ENCODE assay signal across 25 mouse cellular contexts in the genomic region with DNA sequence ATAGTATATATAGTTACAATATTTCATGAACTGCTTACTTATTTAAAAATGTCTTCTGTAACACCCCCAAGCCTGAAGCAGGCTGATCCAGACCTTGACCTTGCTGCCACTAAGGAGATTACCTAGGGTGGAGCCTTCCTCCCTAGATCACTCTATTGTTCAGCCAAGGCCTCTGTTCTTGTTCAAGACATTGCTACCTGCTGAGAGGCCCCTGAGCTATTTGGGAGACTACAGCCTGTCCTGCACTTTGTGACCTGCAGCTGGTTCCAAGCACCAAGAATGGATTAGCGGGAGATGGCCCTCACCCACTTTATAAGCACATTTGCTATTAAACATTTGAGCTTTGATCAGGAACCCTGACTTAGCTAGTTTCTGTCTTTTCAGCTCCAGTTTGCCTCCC.
"Had no signal": no experiment of that assay in that cellular context is flagged by ENCODE, and none has a peak within 500 bp of the region (broad histone marks: within the 10 kb centered on the region; RNA-seq: fewer than 3 reads in every experiment).

No protein-coding gene starts in this region.

- DNase-seq: gastrocnemius, adult 2 months; gastrocnemius, postnatal 10 days; gastrocnemius, postnatal 25 days; heart, adult 18-20 months; heart, postnatal 10 days; heart, postnatal 36 days; kidney, adult 18-20 months; kidney, adult 8-10 months; kidney, postnatal 10 days; kidney, postnatal 25 days; kidney, postnatal 4 days; layer of hippocampus, postnatal 36 days; left cerebral cortex, postnatal 4 days had no signal

- H3K36me3 ChIP-seq: heart, embryonic 10.5 days; heart, embryonic 12.5 days; hindbrain, embryonic 13.5 days; hindbrain, embryonic 15.5 days; intestine, embryonic 15.5 days; limb, embryonic 13.5 days; limb, embryonic 15.5 days; liver, embryonic 12.5 days had no signal

- H3K4me3 ChIP-seq: gastrocnemius, adult 2 months; heart, embryonic 10.5 days; heart, embryonic 12.5 days; hindbrain, embryonic 13.5 days; hindbrain, embryonic 15.5 days; intestine, embryonic 15.5 days; layer of hippocampus, adult 2 months; limb, embryonic 13.5 days; limb, embryonic 15.5 days; liver, embryonic 12.5 days had no signal

- ATAC-seq: inflammation-experienced regulatory T-cells, adult 6 months; intestine, embryonic 15.5 days; intestine, postnatal 0 days; liver, embryonic 12.5 days had no signal

- H3K9me3 ChIP-seq: heart, embryonic 10.5 days; heart, embryonic 12.5 days; hindbrain, embryonic 13.5 days; hindbrain, embryonic 15.5 days; intestine, embryonic 15.5 days; limb, embryonic 13.5 days; limb, embryonic 15.5 days; liver, embryonic 12.5 days had no signal

- H3K4me2 ChIP-seq: heart, embryonic 12.5 days; hindbrain, embryonic 13.5 days; hindbrain, embryonic 15.5 days; intestine, embryonic 15.5 days; limb, embryonic 13.5 days; limb, embryonic 15.5 days; liver, embryonic 12.5 days had no signal

- H3K4me1 ChIP-seq: heart, embryonic 10.5 days; heart, embryonic 12.5 days; hindbrain, embryonic 13.5 days; hindbrain, embryonic 15.5 days; intestine, embryonic 15.5 days; limb, embryonic 13.5 days; limb, embryonic 15.5 days; liver, embryonic 12.5 days had no signal

- H3K27ac ChIP-seq: gastrocnemius, adult 2 months; heart, embryonic 10.5 days; hindbrain, embryonic 13.5 days; hindbrain, embryonic 15.5 days; intestine, embryonic 15.5 days; layer of hippocampus, adult 2 months; limb, embryonic 13.5 days; limb, embryonic 15.5 days; liver, embryonic 12.5 days; liver, embryonic 14.5 days had no signal

- H3K9ac ChIP-seq: heart, embryonic 12.5 days; hindbrain, embryonic 13.5 days; hindbrain, embryonic 15.5 days; intestine, embryonic 15.5 days; limb, embryonic 13.5 days; limb, embryonic 15.5 days; liver, embryonic 12.5 days; liver, embryonic 14.5 days had no signal

- H3K27me3 ChIP-seq: heart, embryonic 12.5 days; hindbrain, embryonic 13.5 days; hindbrain, embryonic 15.5 days; intestine, embryonic 15.5 days; limb, embryonic 13.5 days; limb, embryonic 15.5 days; liver, embryonic 12.5 days had no signal
